Mouse (Mus musculus): ENCODE data around the gene Gdf15.

GRCm38 (mm10) chr8:70660273-70660725, 28.0 kb upstream of the Gdf15 start, which contains the start of gene Pgpep1:
- TF ChIP-seq CTCF (IDR thresholded peaks at IDR 0.05; ENCODE audit: insufficient read depth, low read length) (no peak), POLR2A (IDR thresholded peaks at IDR 0.05; ENCODE audit: borderline replicate concordance, extremely low read depth, low read depth, low read length) (no peak)

All from lung, adult 2 months (tissue).